Mouse (Mus musculus) bone marrow, adult 2 months (tissue): ENCODE data around the gene Slc22a8.

Experiments used
- CTCF ChIP-seq: fragments of 200-500 bp; IDR thresholded peaks from 2 replicates; pipeline ENCODE4 v1.5.1; 2011; ENCODE audit warnings: low read length, control low read depth; ENCODE audit not compliant: control insufficient read depth, insufficient read depth
- POLR2A ChIP-seq: fragments of 200-500 bp; IDR thresholded peaks from 2 replicates; pipeline ENCODE4 v1.6.1; 2011; ENCODE audit warnings: low read depth, mild to moderate bottlenecking, control low read depth, low read length, borderline replicate concordance; ENCODE audit not compliant: control insufficient read depth

DNA sequence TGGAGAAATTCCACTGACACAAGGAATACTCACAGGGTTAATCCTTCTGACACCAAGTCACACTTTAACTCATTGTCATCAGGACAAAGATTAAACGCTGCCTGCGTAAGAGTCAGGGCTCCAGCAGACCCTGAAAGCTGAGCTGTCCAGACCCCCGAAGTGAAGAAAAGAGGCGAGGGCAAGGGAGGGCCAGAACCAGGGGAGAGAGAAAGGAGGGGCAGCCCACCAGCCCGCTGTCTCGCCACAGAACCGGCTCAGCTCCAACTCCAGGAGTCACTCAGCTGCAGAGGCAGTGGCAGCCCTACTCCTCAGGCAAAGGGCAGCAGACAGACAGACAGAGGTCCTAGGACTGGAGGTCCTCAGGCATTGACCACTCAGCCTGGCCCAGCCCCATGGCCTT lies 26.9 kb downstream of the Slc22a8 start, which contains the start of gene Slc22a6:
- TF ChIP-seq CTCF (no peak), POLR2A (no peak)
